Mouse (Mus musculus): Measurements from ENCODE around the gene Atp5c1. TPM values are rescaled to one million over a fixed set of nuclear protein-coding genes. Genes with fewer than 3 reads are reported as not detected.

Gene Atp5c1
- polyA plus RNA-seq, 1 experiment from 2014 or later, result 1,104 TPM

DNA sequence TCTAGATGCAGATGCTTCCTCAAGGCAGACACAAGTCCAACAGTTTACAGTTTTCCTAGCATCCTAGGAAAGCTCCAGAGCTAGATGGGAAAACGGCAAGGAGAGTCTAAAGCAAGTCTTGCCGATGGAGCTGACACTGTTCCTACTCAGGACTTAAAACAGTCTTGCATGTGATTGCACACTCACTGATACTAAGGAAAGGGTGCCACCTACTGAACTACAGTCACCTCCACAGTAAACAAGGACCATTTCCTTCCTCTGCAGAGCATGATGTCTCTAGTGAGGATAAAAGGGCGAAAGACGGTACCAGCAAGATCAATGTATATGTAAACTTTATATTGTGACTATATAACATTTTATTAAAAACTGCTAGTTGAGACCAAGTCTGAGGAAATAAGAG, 46.6 kb downstream of the Atp5c1 start:
- Histone ChIP-seq H3K27ac (ENCODE audit: low read depth, low read length) (no peak overlapping the region), H3K9me3 (replicated peaks; ENCODE audit: control insufficient read depth, low read length) (no peaks in the 10 kb centered on the region), H3K4me2 (no peak overlapping the region), H3K4me1 (ENCODE audit: control insufficient read depth, insufficient read depth, low read length) (no peaks in the 10 kb centered on the region), H3K4me3 (ENCODE audit: low read depth, low read length) (no peak overlapping the region), H3K9ac (ENCODE audit: low read depth, low read length) (no peak overlapping the region), H3K36me3 (ENCODE audit: control insufficient read depth, insufficient read depth, low read length) (no peaks in the 10 kb centered on the region), H3K27me3 (ENCODE audit: control insufficient read depth, insufficient read depth, low read length) (no peaks in the 10 kb centered on the region)
- ATAC-seq (replicated peaks; ENCODE audit: insufficient number of reproducible peaks, low FRiP score, low TSS enrichment), result no peak
- WGBS (ENCODE audit: insufficient replicate concordance), result 63% methylated on average over 4 of the region's 4 CpGs

- no peak overlapping the region for H3K27ac ChIP-seq (ENCODE audit: low read depth, low read length)
- H3K4me1 ChIP-seq (ENCODE audit: control insufficient read depth, insufficient read depth, low read length), result no peaks in the 10 kb centered on the region
- no peak for ATAC-seq (replicated peaks; ENCODE audit: insufficient number of reproducible peaks, low FRiP score, low TSS enrichment)
These were observed 50.6 kb downstream of the Atp5c1 start for GRCm38 (mm10) chr2:10029755-10030154.

GRCm38 (mm10) chr2:10024264-10024663, 56.0 kb downstream of the Atp5c1 start:
- 79% methylated on average over 6 of the region's 6 CpGs for WGBS (ENCODE audit: insufficient replicate concordance)
- no peak for ATAC-seq (replicated peaks; ENCODE audit: insufficient number of reproducible peaks, low FRiP score, low TSS enrichment)

More at GRCm38 (mm10) chr2:10029755-10030154, 50.6 kb downstream of the Atp5c1 start:
- Histone ChIP-seq H3K4me2 (no peak overlapping the region), H3K9me3 (replicated peaks; ENCODE audit: control insufficient read depth, low read length) (no peaks in the 10 kb centered on the region), H3K27me3 (ENCODE audit: control insufficient read depth, insufficient read depth, low read length) (no peaks in the 10 kb centered on the region), H3K9ac (ENCODE audit: low read depth, low read length) (no peak overlapping the region), H3K4me3 (ENCODE audit: low read depth, low read length) (no peak overlapping the region), H3K36me3 (ENCODE audit: control insufficient read depth, insufficient read depth, low read length) (no peaks in the 10 kb centered on the region)
- WGBS (ENCODE audit: insufficient replicate concordance), result 80% methylated on average over 7 of the region's 7 CpGs

GRCm38 (mm10) chr2:10021296-10021695, 59.0 kb downstream of the Atp5c1 start:
- WGBS (ENCODE audit: insufficient replicate concordance), result 86% methylated on average over 11 of the region's 11 CpGs
- Histone ChIP-seq H3K4me2 (no peak overlapping the region), H3K36me3 (ENCODE audit: control insufficient read depth, insufficient read depth, low read length) (no peaks in the 10 kb centered on the region), H3K4me3 (ENCODE audit: low read depth, low read length) (no peak overlapping the region), H3K27ac (ENCODE audit: low read depth, low read length) (no peak overlapping the region), H3K4me1 (ENCODE audit: control insufficient read depth, insufficient read depth, low read length) (no peaks in the 10 kb centered on the region), H3K27me3 (ENCODE audit: control insufficient read depth, insufficient read depth, low read length) (no peaks in the 10 kb centered on the region), H3K9me3 (replicated peaks; ENCODE audit: control insufficient read depth, low read length) (no peaks in the 10 kb centered on the region), H3K9ac (ENCODE audit: low read depth, low read length) (no peak overlapping the region)
- no peak for ATAC-seq (replicated peaks; ENCODE audit: insufficient number of reproducible peaks, low FRiP score, low TSS enrichment)

More at GRCm38 (mm10) chr2:10024264-10024663, 56.0 kb downstream of the Atp5c1 start:
- no peaks in the 10 kb centered on the region for H3K27me3 ChIP-seq (ENCODE audit: control insufficient read depth, insufficient read depth, low read length)
- H3K4me1 ChIP-seq (ENCODE audit: control insufficient read depth, insufficient read depth, low read length), result no peaks in the 10 kb centered on the region
- no peaks in the 10 kb centered on the region for H3K9me3 ChIP-seq (replicated peaks; ENCODE audit: control insufficient read depth, low read length)
- no peak overlapping the region for H3K27ac ChIP-seq (ENCODE audit: low read depth, low read length)
- no peak overlapping the region for H3K4me3 ChIP-seq (ENCODE audit: low read depth, low read length)
- H3K4me2 ChIP-seq, result no peak overlapping the region
- no peaks in the 10 kb centered on the region for H3K36me3 ChIP-seq (ENCODE audit: control insufficient read depth, insufficient read depth, low read length)
- no peak overlapping the region for H3K9ac ChIP-seq (ENCODE audit: low read depth, low read length)

- Histone ChIP-seq H3K4me2 (no peak overlapping the region), H3K9ac (ENCODE audit: low read depth, low read length) (no peak overlapping the region), H3K36me3 (ENCODE audit: control insufficient read depth, insufficient read depth, low read length) (no peaks in the 10 kb centered on the region), H3K9me3 (replicated peaks; ENCODE audit: control insufficient read depth, low read length) (no peaks in the 10 kb centered on the region), H3K4me3 (ENCODE audit: low read depth, low read length) (no peak overlapping the region), H3K27ac (ENCODE audit: low read depth, low read length) (no peak overlapping the region), H3K27me3 (ENCODE audit: control insufficient read depth, insufficient read depth, low read length) (no peaks in the 10 kb centered on the region), H3K4me1 (ENCODE audit: control insufficient read depth, insufficient read depth, low read length) (no peaks in the 10 kb centered on the region; the same call in 1 of the 2 replicates)
- WGBS (ENCODE audit: insufficient replicate concordance), result 83% methylated on average over 10 of the region's 10 CpGs
- ATAC-seq (replicated peaks; ENCODE audit: insufficient number of reproducible peaks, low FRiP score, low TSS enrichment), result no peak
These were observed 65.2 kb downstream of the Atp5c1 start for GRCm38 (mm10) chr2:10014951-10015635.

DNA sequence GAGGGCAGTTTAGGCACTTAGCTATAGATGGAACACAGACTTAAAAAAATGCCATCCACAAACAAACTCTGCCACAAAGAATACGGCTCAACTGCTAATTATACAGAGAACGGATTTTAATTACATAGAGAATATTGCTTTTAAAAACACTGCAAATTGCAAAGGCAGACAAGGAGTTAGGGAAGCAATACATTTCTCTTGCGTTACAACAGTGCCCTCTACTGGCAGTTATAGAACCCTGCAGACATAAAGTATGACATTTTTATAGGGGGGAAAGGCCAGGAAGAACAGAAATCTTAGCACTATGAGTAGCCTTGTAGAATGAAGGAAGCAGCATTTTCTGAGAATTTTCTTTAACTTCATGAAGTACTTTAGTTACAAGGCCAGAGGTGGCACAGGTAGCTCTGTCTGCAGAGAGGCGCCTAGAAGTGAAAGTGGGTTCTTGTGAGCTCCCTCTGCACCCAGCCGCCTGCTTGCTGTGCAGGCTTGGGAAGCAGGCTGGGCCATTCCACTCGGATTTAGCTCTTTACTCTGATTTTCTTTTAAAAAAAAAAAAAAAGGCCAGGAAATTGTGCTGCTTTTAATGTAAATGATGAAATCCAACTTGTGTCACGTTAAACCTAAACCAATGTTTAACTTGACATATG, 69.9 kb downstream of the Atp5c1 start:
- Histone ChIP-seq H3K9ac (ENCODE audit: low read depth, low read length) (no peak overlapping the region), H3K4me2 (no peak overlapping the region), H3K4me1 (ENCODE audit: control insufficient read depth, insufficient read depth, low read length) (peaks cover 10% of the 10 kb centered on the region), H3K27ac (ENCODE audit: low read depth, low read length) (no peak overlapping the region), H3K9me3 (replicated peaks; ENCODE audit: control insufficient read depth, low read length) (no peaks in the 10 kb centered on the region), H3K4me3 (ENCODE audit: low read depth, low read length) (no peak overlapping the region), H3K36me3 (ENCODE audit: control insufficient read depth, insufficient read depth, low read length) (no peaks in the 10 kb centered on the region), H3K27me3 (ENCODE audit: control insufficient read depth, insufficient read depth, low read length) (no peaks in the 10 kb centered on the region)
- WGBS (ENCODE audit: insufficient replicate concordance), result 35% methylated on average over 7 of the region's 7 CpGs
- no peak for ATAC-seq (replicated peaks; ENCODE audit: insufficient number of reproducible peaks, low FRiP score, low TSS enrichment)

GRCm38 (mm10) chr2:10009671-10010254, 70.5 kb downstream of the Atp5c1 start:
- Histone ChIP-seq H3K27ac (ENCODE audit: low read depth, low read length) (no peak overlapping the region), H3K4me1 (ENCODE audit: control insufficient read depth, insufficient read depth, low read length) (peaks cover 10% of the 10 kb centered on the region), H3K27me3 (ENCODE audit: control insufficient read depth, insufficient read depth, low read length) (no peaks in the 10 kb centered on the region), H3K4me3 (ENCODE audit: low read depth, low read length) (no peak overlapping the region), H3K36me3 (ENCODE audit: control insufficient read depth, insufficient read depth, low read length) (no peaks in the 10 kb centered on the region), H3K9ac (ENCODE audit: low read depth, low read length) (no peak overlapping the region), H3K4me2 (no peak overlapping the region), H3K9me3 (replicated peaks; ENCODE audit: control insufficient read depth, low read length) (no peaks in the 10 kb centered on the region)
- ATAC-seq (replicated peaks; ENCODE audit: insufficient number of reproducible peaks, low FRiP score, low TSS enrichment), result no peak
- WGBS (ENCODE audit: insufficient replicate concordance), result 82% methylated on average over 13 of the region's 13 CpGs

GRCm38 (mm10) chr2:10008593-10008992, 71.7 kb downstream of the Atp5c1 start:
- H3K9me3 ChIP-seq (replicated peaks; ENCODE audit: control insufficient read depth, low read length), result no peaks in the 10 kb centered on the region
- 32% methylated on average over 4 of the region's 4 CpGs for WGBS (ENCODE audit: insufficient replicate concordance)
- H3K4me1 ChIP-seq (ENCODE audit: control insufficient read depth, insufficient read depth, low read length), result peaks cover 10% of the 10 kb centered on the region
- no peaks in the 10 kb centered on the region for H3K27me3 ChIP-seq (ENCODE audit: control insufficient read depth, insufficient read depth, low read length)
- no peak overlapping the region for H3K27ac ChIP-seq (ENCODE audit: low read depth, low read length)
- H3K4me2 ChIP-seq, result no peak overlapping the region
- ATAC-seq (replicated peaks; ENCODE audit: insufficient number of reproducible peaks, low FRiP score, low TSS enrichment), result no peak
- H3K4me3 ChIP-seq (ENCODE audit: low read depth, low read length), result no peak overlapping the region
- H3K9ac ChIP-seq (ENCODE audit: low read depth, low read length), result no peak overlapping the region
- H3K36me3 ChIP-seq (ENCODE audit: control insufficient read depth, insufficient read depth, low read length), result no peaks in the 10 kb centered on the region

All from heart, embryonic 11.5 days (tissue).